Mouse (Mus musculus): ENCODE results near the gene Hpn.

The Hpn gene

GRCm38 (mm10) chr7:31149751-31150565, 34.9 kb upstream of the Hpn start:
- DNase-seq (ENCODE audit: low read depth, low spot score): peak; percentile 73
- Histone ChIP-seq H3K36me3 (ENCODE audit: control insufficient read depth, insufficient read depth, low read length, poor library complexity, severe bottlenecking) (no peaks in the 10 kb centered on the region; the same call in 1 of the 2 replicates), H3K27me3 (ENCODE audit: control insufficient read depth, insufficient read depth, low read length, poor library complexity, severe bottlenecking) (no peaks in the 10 kb centered on the region)

GRCm38 (mm10) chr7:31149271-31149670, 34.2 kb upstream of the Hpn start:
- H3K36me3 ChIP-seq (ENCODE audit: control insufficient read depth, insufficient read depth, low read length, poor library complexity, severe bottlenecking): no peaks in the 10 kb centered on the region; the same call in 1 of the 2 replicates
- DNase-seq (ENCODE audit: low read depth, low spot score): no peak
- no peaks in the 10 kb centered on the region for H3K27me3 ChIP-seq (ENCODE audit: control insufficient read depth, insufficient read depth, low read length, poor library complexity, severe bottlenecking)

DNA sequence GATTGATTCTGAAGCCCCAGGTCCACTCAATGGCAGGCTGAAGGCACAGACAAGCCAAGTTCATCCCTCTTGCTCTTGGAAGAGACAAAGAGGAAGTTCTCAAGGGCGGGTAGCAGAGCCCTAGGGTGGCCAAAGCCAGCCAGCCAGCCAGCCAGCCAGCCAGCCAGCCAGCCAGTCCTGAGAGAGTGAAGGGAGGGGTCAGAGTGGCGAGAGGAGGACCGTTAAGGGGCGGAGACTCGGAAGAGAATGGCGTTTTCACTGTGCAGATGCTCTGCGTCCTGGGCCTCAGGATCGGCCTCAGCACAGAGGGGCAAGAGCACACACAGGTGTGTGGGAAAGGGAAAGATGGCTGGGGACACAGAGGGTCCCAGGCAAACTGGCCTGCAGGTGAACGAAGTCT, 33.7 kb upstream of the Hpn start:
- peak; percentile 79 for DNase-seq (ENCODE audit: low read depth, low spot score)
- no peaks in the 10 kb centered on the region for H3K27me3 ChIP-seq (ENCODE audit: control insufficient read depth, insufficient read depth, low read length, poor library complexity, severe bottlenecking)
- no peaks in the 10 kb centered on the region; the same call in 1 of the 2 replicates for H3K36me3 ChIP-seq (ENCODE audit: control insufficient read depth, insufficient read depth, low read length, poor library complexity, severe bottlenecking)

GRCm38 (mm10) chr7:31148086-31148485, 33.0 kb upstream of the Hpn start:
- no peaks in the 10 kb centered on the region for H3K27me3 ChIP-seq (ENCODE audit: control insufficient read depth, insufficient read depth, low read length, poor library complexity, severe bottlenecking)
- DNase-seq (ENCODE audit: low read depth, low spot score): no peak
- peaks cover 3% of the 10 kb centered on the region for H3K36me3 ChIP-seq (ENCODE audit: control insufficient read depth, insufficient read depth, low read length, poor library complexity, severe bottlenecking)

GRCm38 (mm10) chr7:31145596-31146160, 30.6 kb upstream of the Hpn start:
- DNase-seq (ENCODE audit: low read depth, low spot score): no peak
- peaks cover 3% of the 10 kb centered on the region for H3K36me3 ChIP-seq (ENCODE audit: control insufficient read depth, insufficient read depth, low read length, poor library complexity, severe bottlenecking)
- H3K27me3 ChIP-seq (ENCODE audit: control insufficient read depth, insufficient read depth, low read length, poor library complexity, severe bottlenecking): no peaks in the 10 kb centered on the region

DNA sequence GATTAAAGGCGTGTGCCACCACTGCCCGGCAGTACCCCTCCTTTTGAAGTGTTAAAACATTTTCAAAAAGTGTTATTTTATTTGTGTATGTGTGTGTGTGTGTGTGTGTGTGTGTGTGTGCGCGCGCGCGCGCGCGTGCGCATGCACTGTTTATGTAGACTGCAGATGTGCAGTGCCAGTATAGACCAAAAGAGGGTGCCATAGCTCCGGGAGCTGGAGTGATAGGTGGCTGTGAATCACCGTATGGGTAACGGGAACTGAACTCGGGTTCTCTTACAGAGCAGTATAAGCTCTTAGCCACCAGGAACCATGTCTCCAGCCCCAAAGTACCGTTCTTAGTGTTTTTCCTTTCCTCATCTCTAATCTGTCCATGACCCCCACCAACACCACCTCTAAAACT, 29.8 kb upstream of the Hpn start:
- no peak for DNase-seq (ENCODE audit: low read depth, low spot score)
- H3K27me3 ChIP-seq (ENCODE audit: control insufficient read depth, insufficient read depth, low read length, poor library complexity, severe bottlenecking): no peaks in the 10 kb centered on the region
- H3K36me3 ChIP-seq (ENCODE audit: control insufficient read depth, insufficient read depth, low read length, poor library complexity, severe bottlenecking): peaks cover 3% of the 10 kb centered on the region

DNA sequence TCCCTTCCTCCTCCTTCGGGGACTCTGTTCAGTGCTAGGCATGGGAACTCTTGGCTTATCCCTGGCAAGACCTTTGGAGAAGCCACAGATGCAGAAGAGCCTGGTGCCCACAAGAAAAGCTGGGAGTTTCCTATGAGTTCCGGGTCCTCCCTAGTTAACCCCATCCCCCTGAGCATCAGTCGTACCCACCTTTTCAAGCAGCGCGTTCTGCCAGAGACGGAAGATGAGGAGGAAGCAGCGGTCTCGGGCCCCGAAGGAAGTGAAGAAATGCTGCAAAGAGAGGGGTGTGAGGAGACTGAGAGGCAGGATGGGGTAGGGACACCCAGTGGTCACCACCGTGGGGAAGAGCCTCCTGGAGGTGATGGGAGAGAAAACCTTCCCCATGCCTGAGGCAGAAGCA, 25.9 kb upstream of the Hpn start:
- H3K36me3 ChIP-seq (ENCODE audit: control insufficient read depth, insufficient read depth, low read length, poor library complexity, severe bottlenecking): peaks cover 8% of the 10 kb centered on the region
- no peaks in the 10 kb centered on the region for H3K27me3 ChIP-seq (ENCODE audit: control insufficient read depth, insufficient read depth, low read length, poor library complexity, severe bottlenecking)
- no peak for DNase-seq (ENCODE audit: low read depth, low spot score)

DNA sequence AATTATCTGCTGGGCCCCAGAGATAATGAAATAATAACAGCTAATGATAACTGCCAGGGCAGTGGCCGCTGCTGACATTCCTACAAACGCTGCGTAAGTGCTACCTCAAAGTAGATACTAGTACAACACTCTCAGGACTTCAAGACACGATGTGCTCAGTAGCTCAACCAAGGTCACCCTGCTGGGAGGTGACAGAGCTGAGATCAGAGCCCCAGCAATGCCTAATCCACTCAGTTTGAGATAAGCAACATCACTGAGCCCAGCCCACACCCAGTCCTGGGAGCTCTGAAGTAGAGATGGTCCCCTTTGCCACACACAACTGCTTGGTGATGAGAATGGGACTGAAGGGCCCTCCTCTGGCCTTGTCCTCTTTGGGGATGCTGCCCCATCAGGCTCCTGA, 25.2 kb upstream of the Hpn start:
- no peaks in the 10 kb centered on the region for H3K27me3 ChIP-seq (ENCODE audit: control insufficient read depth, insufficient read depth, low read length, poor library complexity, severe bottlenecking)
- no peak for DNase-seq (ENCODE audit: low read depth, low spot score)
- peaks cover 14% of the 10 kb centered on the region for H3K36me3 ChIP-seq (ENCODE audit: control insufficient read depth, insufficient read depth, low read length, poor library complexity, severe bottlenecking)

- DNase-seq (ENCODE audit: low read depth, low spot score): peak; percentile 81
- H3K27me3 ChIP-seq (ENCODE audit: control insufficient read depth, insufficient read depth, low read length, poor library complexity, severe bottlenecking): no peaks in the 10 kb centered on the region
- peaks cover 18% of the 10 kb centered on the region for H3K36me3 ChIP-seq (ENCODE audit: control insufficient read depth, insufficient read depth, low read length, poor library complexity, severe bottlenecking)
Measured at GRCm38 (mm10) chr7:31139765-31140164, 24.7 kb upstream of the Hpn start.

DNA sequence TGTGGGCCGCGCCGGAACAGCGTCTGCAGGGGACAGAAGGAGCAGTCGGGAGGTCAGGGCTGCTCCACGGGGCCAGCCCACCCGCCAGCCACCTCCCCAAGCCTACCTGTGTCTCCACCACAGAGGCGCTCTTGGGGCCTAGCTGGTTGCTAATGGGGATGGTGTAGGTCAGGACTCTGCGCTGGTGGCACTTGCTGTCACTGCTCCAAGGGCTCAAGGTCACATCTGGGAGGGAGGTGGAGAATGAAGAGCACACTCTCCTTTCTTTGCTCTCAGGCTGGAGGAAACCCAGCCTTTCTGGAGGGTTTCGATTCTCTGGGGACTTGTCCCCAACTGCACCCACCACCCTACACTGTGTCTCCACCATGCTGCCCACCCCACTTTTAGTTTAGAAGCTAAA, 20.6 kb upstream of the Hpn start:
- Histone ChIP-seq H3K27me3 (ENCODE audit: control insufficient read depth, insufficient read depth, low read length, poor library complexity, severe bottlenecking) (no peaks in the 10 kb centered on the region), H3K36me3 (ENCODE audit: control insufficient read depth, insufficient read depth, low read length, poor library complexity, severe bottlenecking) (peaks cover 22% of the 10 kb centered on the region)
- no peak for DNase-seq (ENCODE audit: low read depth, low spot score)

DNA sequence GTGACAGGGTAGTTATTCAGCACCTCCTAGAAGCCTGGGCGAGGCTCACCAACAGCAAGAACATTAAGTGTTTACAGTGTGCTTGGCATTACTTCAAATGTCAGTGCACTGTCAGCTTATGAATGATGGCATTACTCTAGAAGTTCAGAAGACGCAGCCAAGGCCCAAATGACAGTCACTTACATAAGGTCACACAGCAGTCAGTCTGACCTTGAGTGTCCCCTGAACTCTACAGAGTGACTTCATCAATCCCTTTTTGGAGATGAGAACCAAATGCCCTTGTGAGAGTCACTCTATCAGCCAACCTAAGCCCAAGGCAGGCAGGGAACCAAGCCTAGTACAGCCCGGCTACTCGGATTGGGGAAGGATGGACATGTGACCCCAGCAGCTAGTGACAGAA, 16.8 kb upstream of the Hpn start:
- no peak for DNase-seq (ENCODE audit: low read depth, low spot score)
- peaks cover 2% of the 10 kb centered on the region; the same call in 1 of the 2 replicates for H3K27me3 ChIP-seq (ENCODE audit: control insufficient read depth, insufficient read depth, low read length, poor library complexity, severe bottlenecking)
- H3K36me3 ChIP-seq (ENCODE audit: control insufficient read depth, insufficient read depth, low read length, poor library complexity, severe bottlenecking): peaks cover 20% of the 10 kb centered on the region

GRCm38 (mm10) chr7:31130841-31131240, 15.8 kb upstream of the Hpn start:
- Histone ChIP-seq H3K27me3 (ENCODE audit: control insufficient read depth, insufficient read depth, low read length, poor library complexity, severe bottlenecking) (peaks cover 2% of the 10 kb centered on the region; the same call in 1 of the 2 replicates), H3K36me3 (ENCODE audit: control insufficient read depth, insufficient read depth, low read length, poor library complexity, severe bottlenecking) (peaks cover 17% of the 10 kb centered on the region)
- peak; percentile 84 for DNase-seq (ENCODE audit: low read depth, low spot score)

GRCm38 (mm10) chr7:31130197-31130596, 15.1 kb upstream of the Hpn start:
- no peak for DNase-seq (ENCODE audit: low read depth, low spot score)
- Histone ChIP-seq H3K27me3 (ENCODE audit: control insufficient read depth, insufficient read depth, low read length, poor library complexity, severe bottlenecking) (peaks cover 2% of the 10 kb centered on the region; the same call in 1 of the 2 replicates), H3K36me3 (ENCODE audit: control insufficient read depth, insufficient read depth, low read length, poor library complexity, severe bottlenecking) (peaks cover 12% of the 10 kb centered on the region)

DNA sequence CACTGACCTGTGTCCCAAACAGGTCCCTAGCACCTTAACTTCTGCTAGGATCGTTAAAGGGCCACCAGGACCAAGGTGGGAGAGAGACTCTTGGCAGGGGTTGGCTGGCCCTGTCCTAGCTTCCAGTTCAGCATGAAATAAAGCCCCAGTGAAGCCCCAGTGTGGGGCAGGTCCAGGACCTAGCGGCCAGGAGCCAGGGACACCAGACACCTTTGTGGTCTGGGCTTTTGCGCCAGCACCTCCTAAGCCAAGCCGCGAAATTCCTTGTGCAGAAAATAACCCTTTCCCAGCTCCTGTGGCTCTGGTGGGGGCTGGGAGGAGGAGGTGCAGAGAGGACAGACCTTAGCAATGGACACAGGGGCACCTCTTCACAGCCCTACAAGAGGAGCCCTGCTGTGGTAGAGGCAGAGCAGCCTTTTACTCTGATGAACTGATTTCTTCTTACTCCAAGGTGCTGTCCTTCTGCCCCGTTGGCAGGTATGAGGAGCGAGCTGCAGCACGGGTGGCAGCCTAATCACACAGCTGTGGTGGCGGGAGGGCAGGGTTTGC, 13.1 kb upstream of the Hpn start:
- H3K36me3 ChIP-seq (ENCODE audit: control insufficient read depth, insufficient read depth, low read length, poor library complexity, severe bottlenecking): peaks cover 4% of the 10 kb centered on the region; the same call in 1 of the 2 replicates
- H3K27me3 ChIP-seq (ENCODE audit: control insufficient read depth, insufficient read depth, low read length, poor library complexity, severe bottlenecking): peaks cover 2% of the 10 kb centered on the region; the same call in 1 of the 2 replicates
- no peak for DNase-seq (ENCODE audit: low read depth, low spot score)

All from splenic B cell, adult 2 months (primary cell).